Mouse (Mus musculus) urinary bladder, adult 18-20 months (tissue): ENCODE results near the gene Cxcr4.

Experiments
- DNase-seq, 2 experiments: peaks; one replicate each; pipeline ENCODE4 v3.0.0; 2022; ENCODE audit warnings: low spot score in 2 of 2, mixed read lengths in 2 of 2

Gene Cxcr4

DNA sequence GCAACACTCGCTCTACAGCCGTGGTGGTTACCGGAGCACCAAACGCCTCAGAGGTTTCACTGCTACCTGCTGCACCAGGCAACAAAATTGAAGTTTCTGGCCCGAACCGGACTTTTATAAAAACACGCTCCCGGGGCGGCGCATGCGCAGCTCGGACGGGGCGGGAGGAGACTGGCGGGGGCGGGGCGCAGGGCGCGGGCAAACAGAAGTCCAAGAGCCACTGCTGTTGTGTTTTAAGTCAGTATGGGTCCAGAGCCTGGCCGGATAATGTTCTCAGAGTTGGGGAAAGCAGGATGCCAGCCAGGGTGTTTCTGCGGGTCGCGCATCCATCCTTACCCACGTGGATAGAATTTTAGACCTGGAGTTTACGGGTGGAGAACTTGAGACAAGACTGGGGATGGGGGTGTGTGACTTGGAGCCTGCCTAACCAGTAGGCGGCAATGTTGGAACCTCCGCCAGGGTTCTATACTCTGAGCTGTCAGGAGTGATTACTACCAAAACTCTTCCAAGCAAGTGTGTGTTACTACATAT lies at the start of gene Cxcr4:
Gene Cxcr4, minus strand, starts transcription at position 83 of the 531 bp plus-strand sequence.
- DNase-seq: peak; percentile 62 to 73

DNA sequence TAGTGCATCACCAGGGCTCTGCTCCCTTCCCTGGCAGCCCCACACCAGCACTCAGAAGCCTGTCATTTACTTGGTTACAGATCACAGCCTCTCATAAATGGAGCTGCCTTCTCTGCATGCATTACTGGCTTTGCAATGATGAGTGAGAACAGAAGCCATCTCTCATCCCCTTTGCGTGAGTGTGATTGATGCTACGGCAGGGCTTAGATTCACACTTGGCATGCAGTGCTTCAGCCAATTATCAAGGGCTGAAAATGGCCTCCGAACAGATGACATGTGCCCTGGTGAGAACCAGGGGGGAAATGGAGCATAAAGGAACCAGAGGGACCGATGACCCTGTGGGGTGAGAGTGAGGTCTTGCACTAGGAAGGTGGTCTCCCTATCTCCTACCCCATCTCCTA lies 47.6 kb upstream of the Cxcr4 start:
- no peak for DNase-seq

DNA sequence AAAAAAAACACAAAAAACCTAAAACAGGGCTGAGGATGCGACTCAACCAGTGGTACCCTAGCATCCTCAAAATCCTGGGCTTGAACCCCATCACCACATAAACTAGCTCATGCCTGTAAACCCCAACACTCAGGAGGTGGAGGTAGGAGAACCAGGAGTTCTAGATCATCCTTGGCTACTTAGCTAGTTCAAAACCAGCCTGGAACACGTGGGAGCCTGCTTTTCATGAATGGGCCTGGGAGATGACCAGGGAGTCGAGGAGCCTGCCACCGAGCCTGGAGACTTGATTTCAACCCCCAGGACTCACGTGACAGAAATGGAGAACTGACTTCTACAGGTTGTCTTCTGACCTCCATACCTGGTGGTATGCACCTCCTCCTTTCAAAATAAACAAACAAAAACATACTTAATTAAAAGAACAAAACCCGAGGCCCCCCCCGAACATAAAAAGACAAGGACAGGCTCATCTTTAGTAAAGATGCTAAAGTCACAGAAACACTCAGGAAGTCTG lies 45.2 kb upstream of the Cxcr4 start:
- no peak for DNase-seq

DNA sequence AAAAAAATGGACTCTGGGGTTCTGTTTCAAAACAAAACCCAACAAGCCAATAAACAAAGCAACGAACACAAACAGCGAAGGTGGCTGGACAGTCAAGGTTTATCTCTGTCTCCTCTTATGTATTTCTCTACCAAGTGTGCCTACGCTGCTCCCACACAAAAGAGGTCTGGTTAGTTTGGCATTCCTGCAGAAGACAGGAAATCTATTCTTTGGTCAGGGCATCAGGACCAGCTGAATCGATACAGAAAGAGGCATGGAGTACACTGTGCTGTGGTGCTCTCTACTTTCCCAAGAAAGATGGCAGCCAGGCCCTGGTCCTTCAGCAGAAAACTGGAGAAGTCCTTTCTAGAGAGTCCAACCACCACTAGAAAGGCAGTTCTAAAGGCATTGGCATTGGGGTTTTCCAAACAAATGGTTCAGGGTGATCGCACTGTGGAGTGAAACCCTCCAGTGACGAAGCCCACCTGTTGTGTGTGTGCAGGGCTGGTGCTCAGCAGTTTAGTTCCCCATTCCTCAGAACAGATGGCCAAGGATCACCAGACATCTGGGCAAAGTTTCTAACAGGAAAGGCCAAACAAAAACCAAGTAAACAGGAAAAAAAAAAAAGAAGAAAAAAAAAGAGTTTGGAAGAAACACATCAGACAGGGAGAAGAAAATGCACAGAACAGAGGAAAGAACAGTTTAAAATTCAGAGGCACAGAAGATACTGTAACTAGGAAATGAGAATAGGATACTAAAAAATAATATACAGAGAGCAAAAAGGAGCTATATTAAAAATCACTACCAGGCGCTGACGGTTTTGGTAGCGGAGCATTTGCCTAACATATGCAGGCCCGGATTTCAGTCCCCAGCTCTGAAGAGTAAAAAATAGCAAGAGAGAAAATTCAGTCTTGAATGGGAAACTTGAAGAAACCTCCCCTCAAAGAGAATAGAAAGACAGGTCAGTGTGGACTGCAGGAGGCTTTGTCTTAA lies 44.5 kb upstream of the Cxcr4 start:
- DNase-seq: no peak

GRCm38 (mm10) chr1:128633711-128634379 lies 41.8 kb upstream of the Cxcr4 start:
- DNase-seq: no peak

DNA sequence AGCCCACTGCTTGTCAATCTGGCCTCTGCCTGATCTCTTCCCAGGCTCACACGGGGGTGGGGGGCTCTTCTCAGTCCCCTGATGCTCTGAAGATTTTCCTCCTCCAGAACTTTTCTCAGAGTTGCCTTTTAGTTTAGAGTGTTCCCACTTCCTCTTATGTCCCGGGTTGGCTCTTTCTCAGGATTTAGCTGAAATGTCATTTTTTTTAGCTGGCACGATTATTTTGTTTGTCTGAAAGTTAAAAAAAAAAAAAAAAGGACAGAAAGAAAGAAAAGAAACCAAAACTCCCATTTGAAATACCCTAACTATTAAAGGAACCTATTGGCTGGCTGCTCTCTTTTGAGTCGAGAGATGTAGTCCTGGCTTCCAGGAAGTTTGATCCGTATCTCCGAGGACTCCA lies 40.4 kb upstream of the Cxcr4 start:
- no peak for DNase-seq

GRCm38 (mm10) chr1:128626144-128626678 lies 34.1 kb upstream of the Cxcr4 start:
- DNase-seq: no peak

DNA sequence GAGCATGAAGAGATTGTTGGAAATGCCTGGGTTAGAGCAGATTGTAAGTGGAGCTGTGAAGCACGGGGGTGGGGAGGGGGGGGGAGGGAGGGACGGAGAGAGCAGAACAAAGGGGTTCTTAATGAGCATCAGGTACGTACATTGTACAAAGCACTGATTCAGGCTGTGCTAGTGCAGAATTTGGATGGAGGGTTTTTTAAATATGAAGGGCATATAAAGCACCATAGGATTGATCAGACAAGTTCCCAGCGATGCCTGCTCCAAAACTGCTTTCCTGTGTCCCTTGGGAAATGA lies 31.4 kb upstream of the Cxcr4 start:
- DNase-seq: no peak

DNA sequence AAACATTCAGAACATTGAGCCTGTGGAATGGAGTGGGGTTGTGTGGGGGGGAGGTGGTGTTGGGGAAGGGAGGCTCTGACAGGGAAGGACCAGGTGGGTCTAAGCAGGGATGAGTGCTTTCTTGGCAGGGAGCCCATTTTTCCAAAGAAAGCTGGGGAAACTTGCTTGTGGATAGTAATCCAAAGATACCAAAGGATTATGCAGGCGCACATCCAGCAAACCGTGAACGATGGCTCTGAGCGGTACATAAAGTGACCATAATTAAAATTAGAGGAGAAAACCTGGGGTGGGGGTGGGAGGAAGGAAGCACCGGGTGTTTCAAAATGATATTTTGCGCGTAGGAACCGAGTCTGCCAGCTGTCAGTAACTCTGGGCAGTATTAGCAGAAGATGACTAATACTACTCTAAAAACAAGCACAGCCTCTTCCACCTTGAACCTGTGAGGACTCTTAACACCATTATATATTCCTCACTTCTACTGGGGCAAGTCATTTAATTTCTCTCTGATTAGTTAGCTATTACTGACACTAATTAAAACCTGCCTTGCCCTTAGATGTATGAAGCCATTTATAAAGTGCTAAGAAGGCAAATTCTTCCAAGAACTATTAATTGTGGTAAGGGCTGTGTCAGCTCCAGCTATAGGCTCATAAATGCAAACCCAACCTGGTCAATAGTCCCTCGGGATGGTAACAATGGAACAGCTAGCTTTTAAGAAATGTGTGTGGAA lies 30.9 kb upstream of the Cxcr4 start:
- DNase-seq: no peak

DNA sequence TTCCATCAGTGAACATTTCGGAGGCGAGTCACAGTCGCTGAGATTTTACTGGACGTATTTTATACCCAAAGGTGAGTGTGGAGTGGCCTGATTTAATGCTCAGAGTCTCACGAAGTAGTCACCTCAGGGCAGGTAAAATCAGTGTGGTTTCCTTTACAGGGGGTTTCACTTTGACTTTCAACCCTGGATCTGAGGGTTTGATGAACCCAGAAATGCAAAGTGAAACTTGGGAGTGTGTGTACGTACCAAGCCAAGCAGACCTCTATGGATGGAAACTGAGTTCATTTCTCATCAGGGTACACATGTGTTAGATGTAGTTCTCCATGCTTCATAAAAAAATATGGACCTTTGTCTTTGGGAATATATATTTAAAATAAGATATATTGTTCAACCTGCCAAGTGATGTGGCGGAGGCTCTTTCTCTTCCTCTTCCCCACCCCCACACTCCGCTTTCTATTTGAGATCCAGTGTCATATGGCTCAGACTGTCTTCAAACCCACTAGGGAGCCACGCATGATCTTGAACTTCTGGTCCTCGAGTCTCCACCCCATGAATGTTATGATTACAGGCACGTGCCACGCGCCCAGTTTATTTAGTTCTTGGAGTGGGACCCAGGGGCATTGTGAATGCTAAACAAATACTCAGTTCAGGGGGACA lies 25.7 kb upstream of the Cxcr4 start:
- no peak for DNase-seq

- no peak for DNase-seq
Measured at GRCm38 (mm10) chr1:128616586-128616985, 24.5 kb upstream of the Cxcr4 start.

- no peak for DNase-seq
Measured at GRCm38 (mm10) chr1:128615459-128615806, 23.3 kb upstream of the Cxcr4 start.

DNA sequence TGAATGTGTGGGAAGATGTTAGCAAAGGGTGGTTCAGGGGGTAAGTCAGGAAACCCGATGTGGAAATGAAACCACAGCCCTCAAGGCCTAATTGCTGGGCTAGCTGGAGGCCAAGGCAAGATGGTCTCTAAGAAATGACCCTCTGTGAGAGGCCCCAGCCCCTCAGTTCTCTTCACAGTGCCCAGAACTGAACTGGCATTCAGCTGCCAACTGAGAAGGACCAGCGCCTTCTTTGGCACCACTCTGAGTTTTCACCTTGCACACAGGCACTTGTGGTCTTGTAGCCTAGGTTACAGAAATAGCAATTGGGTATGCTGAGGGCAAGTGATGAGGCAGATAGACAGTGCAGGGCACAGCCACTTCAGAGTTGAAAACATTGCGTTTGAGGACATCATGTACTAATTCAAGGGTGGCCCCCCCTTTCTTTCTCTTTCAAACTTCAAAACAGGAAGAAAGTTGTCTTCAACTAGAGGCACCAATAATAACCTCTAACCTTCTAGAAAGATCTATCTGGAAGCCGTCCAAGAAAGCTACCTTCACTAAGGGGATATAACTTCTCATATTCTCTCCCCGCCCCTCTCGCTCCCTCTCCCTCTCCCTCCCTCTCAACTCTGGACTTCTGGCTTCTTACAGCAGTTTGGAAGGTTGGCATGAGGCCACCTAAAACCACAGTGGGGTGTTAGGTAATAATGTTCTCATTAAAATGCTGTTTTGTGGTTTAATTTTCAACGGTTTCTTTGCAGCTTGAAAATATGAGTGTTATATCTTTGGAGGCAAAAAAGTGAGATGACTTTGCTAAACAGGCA lies 22.8 kb upstream of the Cxcr4 start:
- no peak for DNase-seq

DNA sequence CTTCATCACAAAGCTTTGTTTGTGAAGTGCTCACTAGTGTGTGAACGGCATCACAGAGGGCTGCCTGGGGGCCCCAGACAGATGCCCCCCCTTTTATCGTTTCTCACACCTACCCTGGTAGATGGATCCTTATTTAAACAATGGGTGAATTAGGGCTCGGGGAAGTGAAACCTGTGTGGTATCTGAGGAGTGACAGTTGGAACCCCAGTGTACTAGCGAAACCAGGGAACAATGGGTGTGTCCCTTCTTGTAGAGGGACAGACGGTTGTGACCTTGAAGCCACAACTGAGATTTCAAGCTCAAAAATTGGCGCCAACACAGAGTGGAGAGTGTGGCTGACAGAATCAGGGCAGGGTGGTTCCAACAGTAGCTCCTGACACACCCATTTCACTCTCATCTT lies 16.0 kb upstream of the Cxcr4 start:
- no peak for DNase-seq

DNA sequence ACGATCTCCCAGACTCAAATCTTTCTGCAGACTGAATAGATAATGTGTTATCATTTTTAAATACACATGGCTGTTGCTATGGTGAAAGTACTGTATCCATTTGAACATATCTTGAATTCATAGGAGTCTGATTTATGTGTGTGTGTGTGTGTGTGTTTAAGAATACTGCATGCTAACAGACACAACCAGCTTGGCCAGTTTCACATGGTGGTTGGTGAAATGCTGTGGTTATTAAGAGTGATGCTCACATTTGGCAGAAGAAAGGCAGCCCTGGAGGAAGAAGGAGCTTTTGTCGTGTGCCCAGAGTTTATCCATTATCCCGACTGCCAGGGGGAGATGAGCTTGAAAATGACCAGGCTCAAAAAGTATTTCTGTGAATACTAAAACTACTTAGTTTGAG lies 15.3 kb upstream of the Cxcr4 start:
- no peak for DNase-seq

GRCm38 (mm10) chr1:128605794-128606193 lies 13.7 kb upstream of the Cxcr4 start:
- DNase-seq: no peak

DNA sequence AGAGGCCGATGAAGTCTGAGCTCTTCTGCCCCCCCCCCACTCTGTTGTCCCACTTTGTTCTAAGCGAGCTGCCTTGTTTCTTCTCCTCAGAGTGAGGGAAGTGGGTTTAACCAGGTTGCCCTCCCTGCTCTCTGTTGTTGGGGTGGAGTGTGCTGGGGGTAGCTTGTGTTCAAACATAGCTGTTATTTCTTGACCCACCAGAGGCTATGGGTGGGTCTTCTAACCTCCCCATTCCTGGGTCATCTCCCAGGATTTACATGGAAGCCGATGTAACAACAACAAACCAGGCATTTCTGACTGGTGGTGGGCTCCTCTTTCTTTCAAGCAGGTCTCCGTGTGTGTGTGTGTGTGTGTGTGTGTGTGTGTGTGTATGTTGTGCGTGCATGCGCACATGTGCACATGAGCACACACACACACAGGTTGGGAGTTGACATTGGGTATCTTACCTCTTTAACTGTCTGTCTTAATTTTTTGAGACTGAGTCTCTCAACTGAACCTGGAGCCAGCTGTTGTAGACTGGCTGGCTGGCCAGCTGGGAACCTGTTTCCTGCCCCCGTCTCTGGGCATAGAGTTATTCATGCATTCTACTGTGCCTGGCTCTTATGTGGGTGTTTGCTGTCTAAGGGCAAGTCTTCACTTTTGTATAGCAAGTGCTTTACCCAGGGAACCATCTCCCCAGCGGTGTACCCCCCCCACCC lies 10.7 kb upstream of the Cxcr4 start:
- DNase-seq: no peak

DNA sequence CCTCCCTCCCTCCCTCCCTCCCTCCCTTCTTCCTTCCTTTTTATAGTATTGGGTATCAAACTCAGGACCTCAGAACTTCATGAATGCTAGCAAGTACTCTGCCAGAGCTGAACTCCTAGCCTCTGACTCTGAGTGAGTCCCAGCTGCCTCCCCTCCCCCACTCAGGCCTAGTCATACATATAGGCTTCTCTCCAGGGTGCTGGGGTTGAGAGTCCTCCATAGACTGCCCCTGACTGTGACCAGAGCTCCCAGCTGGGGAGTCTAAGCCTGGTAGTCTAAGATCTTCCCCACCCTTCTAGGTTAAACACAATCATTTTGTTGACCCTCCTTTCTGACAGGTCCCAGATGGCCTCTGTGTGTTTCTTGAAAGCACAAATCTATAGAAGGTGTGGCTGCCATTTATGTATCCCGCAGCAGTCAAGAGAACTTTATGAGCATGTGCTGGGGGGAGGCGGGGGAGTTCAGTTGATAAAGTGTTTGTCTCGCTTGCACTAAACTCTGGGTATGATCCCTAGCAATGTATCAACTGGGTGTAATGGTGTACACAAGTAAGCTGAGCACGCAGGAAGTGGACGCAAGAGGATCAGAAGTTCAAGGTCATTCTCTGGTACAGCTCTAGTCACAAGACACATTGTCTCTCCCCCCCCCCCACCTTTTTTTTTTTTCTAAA lies 10.1 kb upstream of the Cxcr4 start:
- DNase-seq: no peak

GRCm38 (mm10) chr1:128601307-128601706 lies 9.2 kb upstream of the Cxcr4 start:
- DNase-seq: no peak
